Mouse (Mus musculus): ENCODE measurements at regions not wholly inside any gene's neighbourhood (a gene's known extent, or its start where the extent isn't known, plus 50 kb on each side); places are given as distances from the start of the nearest gene placed in this dataset.

DNA sequence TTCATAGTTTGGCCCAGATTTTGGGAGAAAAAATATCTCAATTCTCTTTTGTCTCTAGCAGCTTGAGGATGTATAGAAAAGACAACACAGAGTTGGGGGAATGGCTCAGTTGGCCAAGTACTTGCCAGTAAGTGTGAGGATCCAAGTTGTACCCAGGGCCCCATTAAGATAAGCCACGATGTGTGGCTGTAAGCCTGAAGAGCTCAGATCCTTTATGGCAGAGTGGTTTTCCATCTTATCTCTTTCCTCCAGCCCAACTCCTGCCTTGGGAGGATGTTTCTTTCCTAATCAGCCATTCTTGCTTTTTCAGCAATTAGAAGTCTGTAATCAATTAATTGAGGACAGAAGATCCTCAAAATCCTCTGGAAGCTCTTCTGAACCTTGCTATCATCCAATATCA lies 63.5 kb upstream of the Cldn34b3 start:
- H3K9ac ChIP-seq = no peak overlapping the region
- no peak for ATAC-seq (ENCODE audit: insufficient number of reproducible peaks, low FRiP score)
- 22% methylated on average over 1 of the region's 1 CpGs for WGBS
- H3K4me3 ChIP-seq = no peak overlapping the region
- no peak overlapping the region for H3K27ac ChIP-seq (ENCODE audit: poor library complexity, severe bottlenecking)
- no peak overlapping the region for H3K4me2 ChIP-seq
- H3K27me3 ChIP-seq (replicated peaks) = no peaks in the 10 kb centered on the region
- no peaks in the 10 kb centered on the region for H3K9me3 ChIP-seq (replicated peaks)
- no peaks in the 10 kb centered on the region for H3K4me1 ChIP-seq (replicated peaks)
- no peaks in the 10 kb centered on the region for H3K36me3 ChIP-seq

GRCm38 (mm10) chrX:76201366-76201765 lies 62.7 kb upstream of the Cldn34b3 start:
- Histone ChIP-seq H3K27me3 (replicated peaks) (no peaks in the 10 kb centered on the region), H3K27ac (ENCODE audit: poor library complexity, severe bottlenecking) (no peak overlapping the region), H3K9ac (no peak overlapping the region), H3K9me3 (replicated peaks) (no peaks in the 10 kb centered on the region), H3K4me1 (replicated peaks) (no peaks in the 10 kb centered on the region), H3K4me3 (no peak overlapping the region), H3K36me3 (no peaks in the 10 kb centered on the region), H3K4me2 (no peak overlapping the region)
- no peak for ATAC-seq (ENCODE audit: insufficient number of reproducible peaks, low FRiP score)
- 22% methylated on average over 4 of the region's 4 CpGs for WGBS
